Mouse (Mus musculus) MEL (cell line): Measurements from ENCODE around the gene Rnf114. TPM values are rescaled to one million over a fixed set of nuclear protein-coding genes. Genes with fewer than 3 reads are reported as not detected.

Experiments used
- DNase-seq: peaks from one replicate; pipeline ENCODE4 v3.0.0; 2011; ENCODE audit warnings: low read depth, low spot score
- H3K27ac ChIP-seq: 2 replicates; pipeline ENCODE4 v1.5.1; 2012; ENCODE audit warnings: low read depth, mild to moderate bottlenecking, control low read depth, low read length, moderate library complexity; ENCODE audit not compliant: control insufficient read depth
- H3K27me3 ChIP-seq, 2 experiments: fragments of 150-350 bp in 1 of 2; sonication (generic) in 1 of 2; 2 replicates each; pipeline ENCODE4 v1.6.1; 2012; ENCODE audit warnings: low read length in 2 of 2, mild to moderate bottlenecking in 2 of 2, improper control_type of control experiment in 1 of 2, moderate library complexity in 1 of 2; ENCODE audit not compliant: insufficient read depth in 2 of 2, control insufficient read depth in 1 of 2
- H3K36me3 ChIP-seq, 2 experiments: 2 replicates each; pipeline ENCODE4 v1.6.1; 2012 to 2014; ENCODE audit warnings: low read length in 2 of 2, improper control_type of control experiment in 1 of 2, inconsistent platforms in 1 of 2, mild to moderate bottlenecking in 1 of 2; ENCODE audit not compliant: insufficient read depth in 2 of 2, control insufficient read depth in 1 of 2
- H3K4me1 ChIP-seq, 2 experiments: fragments of 150-350 bp in 1 of 2; sonication (generic) in 1 of 2; 2 replicates each; pipeline ENCODE4 v1.6.1; 2012; ENCODE audit warnings: low read length in 2 of 2, improper control_type of control experiment in 1 of 2, mild to moderate bottlenecking in 1 of 2; ENCODE audit not compliant: insufficient read depth in 2 of 2, control insufficient read depth in 1 of 2
- H3K4me3 ChIP-seq, 2 experiments: fragments of 150-350 bp in 1 of 2; sonication (generic) in 1 of 2; 2 replicates each; pipeline ENCODE4 v1.5.1; 2012; ENCODE audit warnings: low read depth in 2 of 2, low read length in 2 of 2, mild to moderate bottlenecking in 2 of 2, moderate library complexity in 2 of 2, control low read depth in 1 of 2, improper control_type of control experiment in 1 of 2; ENCODE audit not compliant: control insufficient read depth in 1 of 2, insufficient read depth in 1 of 2
- H3K79me2 ChIP-seq: 2 replicates; pipeline ENCODE4 v1.6.1; 2012; ENCODE audit warnings: mild to moderate bottlenecking, low read length, moderate library complexity; ENCODE audit not compliant: control insufficient read depth, poor library complexity, insufficient read depth
- H3K9ac ChIP-seq: 2 replicates; pipeline ENCODE4 v1.6.1; 2012; ENCODE audit warnings: low read depth, mild to moderate bottlenecking, control low read depth, low read length, moderate library complexity; ENCODE audit not compliant: control insufficient read depth, poor library complexity, severe bottlenecking
- H3K9me3 ChIP-seq: fragments of 150-350 bp; sonication (generic); replicated peaks from 2 replicates; pipeline ENCODE4 v1.6.1; 2012; ENCODE audit warnings: mild to moderate bottlenecking, low read length, improper control_type of control experiment, moderate library complexity; ENCODE audit not compliant: insufficient read depth
- BHLHE40 ChIP-seq: IDR thresholded peaks from 2 replicates; pipeline ENCODE4 v1.6.1; 2012; ENCODE audit warnings: low read depth, mild to moderate bottlenecking, inconsistent platforms, low read length, improper control_type of control experiment, borderline replicate concordance
- CHD2 ChIP-seq: IDR thresholded peaks from 2 replicates; pipeline ENCODE4 v1.6.1; 2011; ENCODE audit warnings: low read length, improper control_type of control experiment
- ELF1 ChIP-seq: IDR thresholded peaks from 2 replicates; pipeline ENCODE4 v1.6.1; 2014; ENCODE audit warnings: low read depth, mild to moderate bottlenecking, inconsistent platforms, low read length, improper control_type of control experiment, moderate library complexity
- GABPA ChIP-seq: IDR thresholded peaks from 2 replicates; pipeline ENCODE4 v1.6.1; 2012; ENCODE audit warnings: low read depth, mild to moderate bottlenecking, inconsistent platforms, low read length, improper control_type of control experiment, moderate library complexity
- JUND ChIP-seq: IDR thresholded peaks from 2 replicates; pipeline ENCODE4 v1.6.1; 2011; ENCODE audit warnings: low read depth, mild to moderate bottlenecking, improper control_type of control experiment, low read length
- MAFK ChIP-seq: IDR thresholded peaks from 2 replicates; pipeline ENCODE4 v1.6.1; 2011; ENCODE audit warnings: low read depth, mild to moderate bottlenecking, low read length, improper control_type of control experiment, borderline replicate concordance
- MAZ ChIP-seq: IDR thresholded peaks from 2 replicates; pipeline ENCODE4 v1.6.1; 2012; ENCODE audit warnings: low read depth, mild to moderate bottlenecking, inconsistent platforms, low read length, improper control_type of control experiment
- MEF2A ChIP-seq: IDR thresholded peaks from 2 replicates; pipeline ENCODE4 v1.6.1; 2014; ENCODE audit warnings: low read depth, mild to moderate bottlenecking, inconsistent platforms, low read length, improper control_type of control experiment; ENCODE audit not compliant: poor library complexity, insufficient replicate concordance, severe bottlenecking; ENCODE audit errors: extremely low read depth
- SIN3A ChIP-seq: IDR thresholded peaks from 2 replicates; pipeline ENCODE4 v1.6.1; 2012; ENCODE audit warnings: low read length, improper control_type of control experiment, inconsistent platforms
- SMC3 ChIP-seq: IDR thresholded peaks from 2 replicates; pipeline ENCODE4 v1.6.1; 2011; ENCODE audit warnings: low read depth, low read length, improper control_type of control experiment
- TAL1 ChIP-seq: IDR thresholded peaks from 2 replicates; pipeline ENCODE4 v1.6.1; 2012; ENCODE audit warnings: mild to moderate bottlenecking, inconsistent platforms, low read length, moderate library complexity, mixed read lengths
- UBTF ChIP-seq: IDR thresholded peaks from 2 replicates; pipeline ENCODE4 v1.6.1; 2012; ENCODE audit warnings: low read depth, mild to moderate bottlenecking, inconsistent platforms, low read length, improper control_type of control experiment, moderate library complexity, borderline replicate concordance; ENCODE audit not compliant: insufficient read depth
- USF1 ChIP-seq: IDR thresholded peaks from 2 replicates; pipeline ENCODE4 v1.6.1; 2014; ENCODE audit warnings: low read depth, mild to moderate bottlenecking, inconsistent platforms, low read length, improper control_type of control experiment, moderate library complexity
- ZKSCAN1 ChIP-seq: IDR thresholded peaks from 2 replicates; pipeline ENCODE4 v1.6.1; 2012; ENCODE audit warnings: low read depth, mild to moderate bottlenecking, inconsistent platforms, low read length, improper control_type of control experiment, moderate library complexity
- polyA plus RNA-seq, 2 experiments: library from polyadenylated mRNA; stranded (reverse) in 1 of 2; unstranded in 1 of 2; fragments of >175 nt in 1 of 2; fragments of >200 nt in 1 of 2; gene quantifications; 2 replicates each; pipeline versions ENCODE4 v1.2.1 to v1.2.4; 2012; ENCODE audit warnings: low replicate concordance in 2 of 2, low read depth in 1 of 2; ENCODE audit not compliant: insufficient read length in 2 of 2, insufficient read depth in 1 of 2, missing spikeins in 1 of 2
- total RNA-seq: library from RNA; depleted of rRNA; stranded (reverse); fragments of 300-350 nt; gene quantifications from 2 replicates; pipeline ENCODE4 v1.2.3, GENCODE M21; 2012

The Rnf114 gene
- total and polyA plus RNA-seq, 3 experiments: 44.0 to 49.2 TPM; not detected in 1

GRCm38 (mm10) chr2:167506546-167507260 is 14.3 kb downstream of the Rnf114 start:
- H3K4me3 ChIP-seq: no peak overlapping the region
- H3K27me3 ChIP-seq: no peaks in the 10 kb centered on the region
- TF ChIP-seq SMC3: no peak
- TF ChIP-seq SIN3A: no peak
- no peak for TF ChIP-seq USF1
- no peak for TF ChIP-seq UBTF
- no peak for TF ChIP-seq MAFK
- no peak for TF ChIP-seq MEF2A
- TF ChIP-seq CHD2: no peak
- TF ChIP-seq BHLHE40: no peak
- H3K27ac ChIP-seq: no peak overlapping the region
- H3K9me3 ChIP-seq: no peaks in the 10 kb centered on the region
- peaks cover 19 to 25% of the 10 kb centered on the region in 2 experiments for H3K36me3 ChIP-seq
- peaks cover 18 to 34% of the 10 kb centered on the region in 2 experiments for H3K4me1 ChIP-seq
- no peak for DNase-seq
- peaks cover 20% of the 10 kb centered on the region for H3K79me2 ChIP-seq
- H3K9ac ChIP-seq: no peak overlapping the region

DNA sequence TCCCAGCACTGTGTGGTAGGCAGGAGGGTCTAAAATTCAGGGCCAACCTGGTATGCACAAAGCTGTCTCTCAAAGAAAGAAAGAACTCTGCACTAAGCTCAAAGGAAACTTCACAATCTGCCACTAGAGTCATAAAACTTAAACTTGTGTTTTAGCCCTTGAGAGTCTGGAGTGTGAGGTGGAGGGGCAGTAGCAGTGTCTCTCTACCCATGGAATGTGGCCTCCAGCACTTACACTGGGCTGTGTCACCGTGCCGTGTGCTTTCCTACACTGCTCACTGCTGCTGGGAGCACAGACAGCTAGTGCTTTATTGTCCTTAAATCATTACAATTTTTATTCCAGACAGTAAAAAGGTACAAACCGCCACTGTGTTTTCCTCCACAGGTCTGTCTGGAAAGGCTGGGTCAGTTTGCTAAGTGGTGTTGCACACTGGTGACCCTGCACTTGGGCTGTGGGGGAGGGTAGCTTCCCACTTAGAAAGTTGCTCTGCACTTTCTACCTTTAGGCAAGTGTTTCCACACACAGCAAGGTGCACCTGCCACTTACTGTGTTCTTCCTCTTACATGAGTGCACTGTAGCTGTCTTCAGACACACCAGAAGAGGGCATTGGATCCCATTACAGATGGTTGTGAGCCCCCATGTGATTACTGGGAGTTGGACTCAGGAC is 15.4 kb downstream of the Rnf114 start:
- H3K4me1 ChIP-seq: peaks cover 15 to 28% of the 10 kb centered on the region in 2 experiments
- H3K4me3 ChIP-seq: no peak overlapping the region
- no peak for TF ChIP-seq MAZ
- no peak for TF ChIP-seq ZKSCAN1
- no peak for TF ChIP-seq UBTF
- TF ChIP-seq TAL1: no peak
- TF ChIP-seq JUND: no peak
- TF ChIP-seq ELF1: no peak
- TF ChIP-seq SMC3: no peak
- no peak for TF ChIP-seq GABPA
- TF ChIP-seq USF1: no peak

More for the DNA sequence above, 15.4 kb downstream of the Rnf114 start:
- peaks cover 21 to 25% of the 10 kb centered on the region in 2 experiments for H3K36me3 ChIP-seq
- no peak overlapping the region for H3K27ac ChIP-seq
- no peaks in the 10 kb centered on the region for H3K27me3 ChIP-seq
- no peaks in the 10 kb centered on the region for H3K9me3 ChIP-seq
- no peak overlapping the region for H3K9ac ChIP-seq
- DNase-seq: no peak
- peaks cover 20% of the 10 kb centered on the region for H3K79me2 ChIP-seq
